Mouse (Mus musculus): ENCODE data around the gene Caprin1.

- no peak for TF ChIP-seq CTCF (IDR thresholded peaks at IDR 0.05; ENCODE audit: low read depth, low read length)
- TF ChIP-seq TAL1 (conservative IDR thresholded peaks at IDR 0.05; ENCODE audit: low read depth, low read length), result no peak
- no peak for TF ChIP-seq GATA1 (IDR thresholded peaks at IDR 0.05; ENCODE audit: borderline replicate concordance, low read length)
- TF ChIP-seq GATA2 (IDR thresholded peaks at IDR 0.05; ENCODE audit: borderline replicate concordance, low read depth, low read length), result no peak
- TF ChIP-seq POLR2AphosphoS5 (IDR thresholded peaks at IDR 0.05; ENCODE audit: insufficient replicate concordance, low read depth, low read length), result no peak; the same call in 1 of the 2 replicates
These were observed 54.6 kb downstream of the Caprin1 start for GRCm38 (mm10) chr2:103742821-103743220.
